In genomic region chr19:60461476-60461875, GRCm38 (mm10) we compare ENCODE assay signal across 27 mouse cellular contexts. TPM values are rescaled to one million over a fixed set of nuclear protein-coding genes. Genes with fewer than 3 reads are reported as not detected.
DNase-seq lines count a peak whose midpoint lies in the region; ATAC-seq and TF ChIP-seq lines count a peak whose summit lies in the region.
"Had no signal": no experiment of that assay in that cellular context is flagged by ENCODE, and none has a peak within 500 bp of the region (broad histone marks: within the 10 kb centered on the region; RNA-seq: fewer than 3 reads in every experiment).

No protein-coding gene starts in this region.

- H3K4me1 ChIP-seq in midbrain, postnatal 0 days (ENCODE audit: insufficient read depth, low read length) = 0 out of 2 replicates have a peak, but pooled peaks cover 6% of the 10 kb centered on the region
- H3K4me1 ChIP-seq in midbrain, embryonic 16.5 days (ENCODE audit: control insufficient read depth, insufficient read depth, low read length) = peaks cover 7% of the 10 kb centered on the region; the same call in 1 of the 2 replicates
- H3K4me1 ChIP-seq: embryonic facial prominence, embryonic 10.5 days; embryonic facial prominence, embryonic 12.5 days had no signal

- no peak overlapping the region for H3K27ac ChIP-seq in midbrain, postnatal 0 days (ENCODE audit: low read depth, low read length)
- H3K27ac ChIP-seq in midbrain, embryonic 16.5 days (ENCODE audit: low read length) = no peak overlapping the region
- H3K27ac ChIP-seq: embryonic facial prominence, embryonic 10.5 days; embryonic facial prominence, embryonic 12.5 days; forebrain, embryonic 13.5 days; forebrain, embryonic 15.5 days had no signal

- 75% methylated on average over 2 of the region's 2 CpGs for WGBS in midbrain, postnatal 0 days
- 68% methylated on average over 2 of the region's 2 CpGs for WGBS in midbrain, embryonic 16.5 days

- ATAC-seq in midbrain, postnatal 0 days (ENCODE audit: low FRiP score) = no peak
- ATAC-seq in midbrain, embryonic 16.5 days = no peak
- ATAC-seq: activated CD4-positive, CD25-positive, alpha-beta regulatory T cell, adult 4 months; CD4-positive, CD25-positive, alpha-beta regulatory T cell, adult 4 months; forebrain, embryonic 13.5 days; forebrain, embryonic 15.5 days; forebrain, postnatal 0 days; Patski had no signal

- H3K9me3 ChIP-seq in midbrain, postnatal 0 days (ENCODE audit: low read length) = no peaks in the 10 kb centered on the region
- H3K9me3 ChIP-seq in midbrain, embryonic 16.5 days (replicated peaks; ENCODE audit: control insufficient read depth, low read length, poor library complexity, severe bottlenecking) = no peaks in the 10 kb centered on the region
- H3K9me3 ChIP-seq: embryonic facial prominence, embryonic 10.5 days; embryonic facial prominence, embryonic 12.5 days; forebrain, embryonic 13.5 days; forebrain, embryonic 15.5 days; G1E had no signal

- no peak overlapping the region for H3K4me2 ChIP-seq in midbrain, postnatal 0 days (ENCODE audit: low read depth, low read length, poor library complexity, severe bottlenecking)
- H3K4me2 ChIP-seq in midbrain, embryonic 16.5 days (ENCODE audit: low read length) = no peak overlapping the region
- H3K4me2 ChIP-seq: embryonic facial prominence, embryonic 12.5 days; forebrain, embryonic 13.5 days; forebrain, embryonic 15.5 days had no signal

- intact Hi-C loops in heart, postnatal 14 days (cut with DNase I) = no loop called here
- intact Hi-C loops in left cerebral cortex, postnatal 4 days (cut with DNase I) = no loop called here

- peak; percentile 75 to 78 for DNase-seq in cerebellum, postnatal 10 days
- DNase-seq in cerebellum, adult 8-10 months = no peak
- peak; percentile 84 for DNase-seq in heart, adult 11 months
- no peak for DNase-seq in heart, postnatal 14 days
- DNase-seq in left cerebral cortex, postnatal 4 days = peak; percentile 41
- DNase-seq in left cerebral cortex, adult 18-20 months (ENCODE audit: low spot score in 2 of 2) = no peak
- peak; percentile 26 for DNase-seq in midbrain, postnatal 0 days (ENCODE audit: low spot score)
- DNase-seq: adrenal gland, adult 8-10 months; adrenal gland, postnatal 14 days; adrenal gland, postnatal 36 days; B cell, adult 2 months; cerebellum, adult 11-12 months; cerebellum, adult 2 months; forebrain, postnatal 0 days had no signal

- TF ChIP-seq CTCF in midbrain, postnatal 0 days (IDR thresholded peaks at IDR 0.05) = no peak

- H3K27me3 ChIP-seq in midbrain, postnatal 0 days (ENCODE audit: insufficient read depth, low read length) = peaks cover 13% of the 10 kb centered on the region
- H3K27me3 ChIP-seq in midbrain, embryonic 16.5 days (ENCODE audit: control insufficient read depth, insufficient read depth, low read depth, low read length) = no peaks in the 10 kb centered on the region; the same call in 1 of the 2 replicates
- H3K27me3 ChIP-seq: CH12.LX, Patski had no signal

- H3K9ac ChIP-seq in midbrain, postnatal 0 days (replicated peaks; ENCODE audit: low read length, poor library complexity, severe bottlenecking) = no peak overlapping the region
- no peak overlapping the region for H3K9ac ChIP-seq in midbrain, embryonic 16.5 days (ENCODE audit: low read depth, low read length)
- H3K9ac ChIP-seq: embryonic facial prominence, embryonic 12.5 days; forebrain, embryonic 13.5 days; forebrain, embryonic 15.5 days; forebrain, postnatal 0 days had no signal

- no peaks in the 10 kb centered on the region for H3K36me3 ChIP-seq in midbrain, postnatal 0 days (ENCODE audit: insufficient read depth, low read length)
- no peaks in the 10 kb centered on the region for H3K36me3 ChIP-seq in midbrain, embryonic 16.5 days (ENCODE audit: control insufficient read depth, insufficient read depth, low read length)
- H3K36me3 ChIP-seq: embryonic facial prominence, embryonic 10.5 days; embryonic facial prominence, embryonic 12.5 days; forebrain, embryonic 15.5 days; G1E had no signal

- H3K4me3 ChIP-seq in midbrain, postnatal 0 days (ENCODE audit: low read depth, low read length) = no peak overlapping the region
- no peak overlapping the region for H3K4me3 ChIP-seq in midbrain, embryonic 16.5 days (ENCODE audit: low read depth, low read length)
- H3K4me3 ChIP-seq: embryonic facial prominence, embryonic 10.5 days; embryonic facial prominence, embryonic 12.5 days; forebrain, embryonic 13.5 days; forebrain, embryonic 15.5 days had no signal

RNA-seq across cellular contexts. Expression of gene Prlhr, which starts 6.6 kb away (rescaled TPM):
- total RNA-seq in heart, postnatal 14 days (2021) = not detected
- under 1 TPM; 0.44 to 0.48 TPM for total RNA-seq in left cerebral cortex, postnatal 4 days (2021)
- under 1 TPM; 0.23 to 0.35 TPM for total RNA-seq in left cerebral cortex, adult 18-20 months (2021)
- total RNA-seq in midbrain, postnatal 0 days (2014; rRNA removed) = 6.7 and 9.7 TPM in 2 replicates
- 0.38 and 0.41 TPM in 2 replicates for polyA plus RNA-seq in midbrain, postnatal 0 days (2015; fragmentation: Nextera tagmentation; extraction: Ambion mirVana)
- polyA plus RNA-seq in midbrain, embryonic 16.5 days (2015; fragmentation: Nextera tagmentation; extraction: Ambion mirVana) = 0.39 and 0.60 TPM in 2 replicates
- total RNA-seq: CH12.LX had no signal
- polyA plus RNA-seq: activated CD4-positive, CD25-positive, alpha-beta regulatory T cell, adult 4 months; CD4-positive, CD25-positive, alpha-beta regulatory T cell, adult 4 months; cortical plate, adult 2 months; embryonic facial prominence, embryonic 10.5 days; embryonic facial prominence, embryonic 12.5 days; embryonic facial prominence, embryonic 14.5 days; forebrain, embryonic 11.5 days; forebrain, embryonic 13.5 days; forebrain, embryonic 15.5 days; G1E; Patski had no signal

Comparison
In these comparisons a context has a peak if more than half of its experiments do, and no peak if none do; other contexts are left out.
1. DNase-seq: peak in cerebellum, postnatal 10 days (2 of 2), heart, adult 11 months (single experiment), left cerebral cortex, postnatal 4 days (single experiment) and midbrain, postnatal 0 days (single experiment); none in cerebellum, adult 8-10 months (single experiment), heart, postnatal 14 days (0 of 2) and left cerebral cortex, adult 18-20 months (0 of 2).